Mouse (Mus musculus) kidney, adult 2 months (tissue): ENCODE data around the gene Samd8. TPM values are rescaled to one million over a fixed set of nuclear protein-coding genes. Genes with fewer than 3 reads are reported as not detected.

Experiments
- DNase-seq: peaks from one replicate; pipeline ENCODE4 v3.0.0; 2021
- H3K27ac ChIP-seq: fragments of 200-500 bp; 2 replicates; pipeline ENCODE4 v1.5.1; 2012; ENCODE audit warnings: low read depth, low read length, control low read depth, inconsistent platforms; ENCODE audit not compliant: insufficient read depth
- H3K27me3 ChIP-seq: fragments of 200-500 bp; replicated peaks from 2 replicates; pipeline ENCODE4 v1.6.1; 2012; ENCODE audit warnings: mild to moderate bottlenecking, moderate library complexity, low read length, inconsistent platforms; ENCODE audit not compliant: control insufficient read depth, insufficient read depth
- H3K36me3 ChIP-seq: fragments of 200-500 bp; 2 replicates; pipeline ENCODE4 v1.6.1; 2012; ENCODE audit warnings: mild to moderate bottlenecking, moderate library complexity, low read length, inconsistent platforms; ENCODE audit not compliant: control insufficient read depth, insufficient read depth
- H3K4me1 ChIP-seq: fragments of 200-500 bp; 2 replicates; pipeline ENCODE4 v1.6.1; 2011; ENCODE audit warnings: low read length; ENCODE audit not compliant: control insufficient read depth, insufficient read depth
- H3K4me3 ChIP-seq: fragments of 200-500 bp; 2 replicates; pipeline ENCODE4 v1.5.1; 2011; ENCODE audit warnings: mild to moderate bottlenecking, low read depth, low read length, control low read depth; ENCODE audit not compliant: insufficient read depth
- CTCF ChIP-seq: fragments of 200-500 bp; conservative IDR thresholded peaks from 2 replicates; pipeline ENCODE4 v1.5.1; 2011; ENCODE audit warnings: low read depth, mild to moderate bottlenecking, control low read depth, low read length, moderate library complexity, mixed read lengths; ENCODE audit not compliant: insufficient read depth, insufficient read length
- POLR2A ChIP-seq: fragments of 200-500 bp; IDR thresholded peaks from one replicate; pipeline ENCODE4 v1.6.1; 2011; ENCODE audit warnings: low read depth, low read length, control low read depth
- WGBS: fragments of 180-500 bp; shearing (Covaris S2); methylation state at CpG from one replicate; pipeline ENCODE4 v1.1.7; 2018; 5-methylcytosine and 5-hydroxymethylcytosine counted together
- polyA plus RNA-seq: library from polyadenylated mRNA; depleted of rRNA; stranded (reverse); fragments of >200 nt; gene quantifications from 2 replicates; pipeline ENCODE4 v1.2.3, GENCODE M21; 2012

Samd8 gene
- polyA plus RNA-seq, 1 experiment = 21.1 TPM

- H3K27ac ChIP-seq = no peak overlapping the region
- H3K4me3 ChIP-seq = no peak overlapping the region
- 62% methylated on average over 9 of the region's 9 CpGs for WGBS
- no peaks in the 10 kb centered on the region for H3K36me3 ChIP-seq
- no peak for DNase-seq
- peaks cover 17% of the 10 kb centered on the region for H3K4me1 ChIP-seq
- TF ChIP-seq CTCF = no peak
- TF ChIP-seq POLR2A = no peak
- no peaks in the 10 kb centered on the region for H3K27me3 ChIP-seq
These were observed 11.2 kb downstream of the Samd8 start for GRCm38 (mm10) chr14:21761560-21761959.

GRCm38 (mm10) chr14:21763736-21764135 is 13.4 kb downstream of the Samd8 start:
- no peak overlapping the region for H3K4me3 ChIP-seq
- TF ChIP-seq CTCF = no peak
- no peak for TF ChIP-seq POLR2A
- no peak overlapping the region for H3K27ac ChIP-seq
- H3K36me3 ChIP-seq = no peaks in the 10 kb centered on the region
- H3K27me3 ChIP-seq = no peaks in the 10 kb centered on the region
- 92% methylated on average over 3 of the region's 3 CpGs for WGBS
- DNase-seq = no peak
- H3K4me1 ChIP-seq = peaks cover 22% of the 10 kb centered on the region

- Histone ChIP-seq H3K4me1 (peaks cover 19% of the 10 kb centered on the region), H3K27ac (no peak overlapping the region), H3K27me3 (no peaks in the 10 kb centered on the region), H3K4me3 (no peak overlapping the region), H3K36me3 (no peaks in the 10 kb centered on the region)
- WGBS = 91% methylated on average over 6 of the region's 6 CpGs
- DNase-seq = no peak
- TF ChIP-seq POLR2A (no peak), CTCF (no peak)
These were observed 14.3 kb downstream of the Samd8 start for GRCm38 (mm10) chr14:21764646-21765045.

DNA sequence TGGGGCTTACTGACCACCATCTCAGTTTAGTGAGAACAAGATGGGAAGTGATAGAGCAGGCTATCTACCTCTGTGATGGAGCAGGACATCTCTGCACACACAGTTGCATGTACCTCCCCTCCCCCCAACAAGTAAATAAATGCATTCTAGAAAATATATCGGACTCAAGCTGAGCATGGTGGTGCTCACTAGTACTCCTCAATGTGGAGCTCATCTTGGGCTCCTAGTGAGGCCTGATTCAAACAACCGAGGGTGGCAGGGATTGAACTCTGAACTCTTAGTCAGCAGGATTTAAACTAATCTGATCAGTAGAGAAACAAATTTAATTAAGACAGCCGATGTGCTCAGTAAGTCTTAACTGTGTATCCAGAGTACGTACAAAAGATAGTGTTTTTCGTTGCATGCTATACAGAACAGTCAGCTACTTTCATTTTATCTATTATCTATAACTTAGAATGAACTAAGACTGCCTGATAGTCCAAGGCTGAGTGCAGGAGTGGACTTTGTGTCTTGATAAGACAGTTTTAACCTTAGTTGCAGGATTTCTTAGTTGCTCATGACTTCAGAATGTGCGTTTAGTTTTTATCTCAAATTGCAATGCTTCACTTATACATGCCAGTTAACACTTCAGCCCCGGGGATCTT is 15.5 kb downstream of the Samd8 start:
- H3K27me3 ChIP-seq = no peaks in the 10 kb centered on the region
- WGBS = 68% methylated on average over 7 of the region's 7 CpGs
- H3K36me3 ChIP-seq = no peaks in the 10 kb centered on the region
- peak; percentile 45 for DNase-seq
- TF ChIP-seq POLR2A (no peak), CTCF (no peak)
- no peak overlapping the region for H3K4me3 ChIP-seq
- H3K27ac ChIP-seq = no peak overlapping the region
- H3K4me1 ChIP-seq = peaks cover 19% of the 10 kb centered on the region

GRCm38 (mm10) chr14:21766398-21766958 is 16.1 kb downstream of the Samd8 start:
- Histone ChIP-seq H3K4me1 (peaks cover 19% of the 10 kb centered on the region), H3K36me3 (no peaks in the 10 kb centered on the region), H3K4me3 (no peak overlapping the region), H3K27ac (no peak overlapping the region), H3K27me3 (no peaks in the 10 kb centered on the region)
- no peak for DNase-seq
- WGBS = 81% methylated on average over 6 of the region's 6 CpGs
- TF ChIP-seq CTCF = no peak
- TF ChIP-seq POLR2A = no peak

- no peak overlapping the region for H3K27ac ChIP-seq
- no peak for DNase-seq
These were observed 22.4 kb downstream of the Samd8 start for GRCm38 (mm10) chr14:21772506-21773281.

DNA sequence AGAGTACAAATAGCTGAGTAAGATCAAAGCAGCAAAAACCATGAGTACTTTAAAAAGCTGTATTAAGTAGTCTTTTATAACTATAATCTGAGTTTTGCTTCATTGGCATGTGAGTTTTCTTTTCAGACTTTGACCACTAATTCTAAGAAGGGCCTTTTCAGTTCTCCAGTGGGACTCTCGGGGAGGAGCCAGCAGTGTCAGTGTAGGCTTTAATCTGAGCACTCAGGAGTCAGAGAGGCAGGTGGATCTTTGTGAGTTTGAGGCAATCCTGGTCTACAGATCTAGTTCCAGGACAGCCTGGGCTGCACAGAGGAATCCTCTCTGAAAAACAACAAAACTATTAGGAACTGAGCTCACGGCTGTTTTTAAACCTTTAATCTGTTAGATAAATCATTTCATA is 23.6 kb downstream of the Samd8 start:
- Histone ChIP-seq H3K4me1 (peaks cover 18% of the 10 kb centered on the region; the same call in 1 of the 2 replicates), H3K27ac (no peak overlapping the region), H3K36me3 (no peaks in the 10 kb centered on the region; the same call in 1 of the 2 replicates), H3K4me3 (no peak overlapping the region), H3K27me3 (no peaks in the 10 kb centered on the region)
- no peak for TF ChIP-seq CTCF
- no peak for TF ChIP-seq POLR2A
- peak; percentile 81 for DNase-seq
- WGBS = 47% methylated on average over 2 of the region's 2 CpGs

More at GRCm38 (mm10) chr14:21772506-21773281, 22.4 kb downstream of the Samd8 start:
- Histone ChIP-seq H3K27me3 (no peaks in the 10 kb centered on the region), H3K36me3 (no peaks in the 10 kb centered on the region), H3K4me1 (peaks cover 23% of the 10 kb centered on the region; the same call in 1 of the 2 replicates), H3K4me3 (no peak overlapping the region)
- WGBS = 75% methylated on average over 11 of the region's 11 CpGs
- no peak for TF ChIP-seq POLR2A
- TF ChIP-seq CTCF = no peak
